Mouse (Mus musculus): ENCODE data around the gene Pigg. TPM values are rescaled to one million over a fixed set of nuclear protein-coding genes. Genes with fewer than 3 reads are reported as not detected.

The Pigg gene
- polyA plus RNA-seq, 1 experiment, result 12.4 TPM

- no peak overlapping the region for H3K4me3 ChIP-seq (replicated peaks; ENCODE audit: extremely low read depth, low read depth, low read length)
- 10% methylated on average over 6 of the region's 6 CpGs for WGBS
- no peak for TF ChIP-seq POLR2A (IDR thresholded peaks at IDR 0.05; ENCODE audit: borderline replicate concordance, extremely low read depth, low read depth, low read length)
- DNase-seq, result no peak
- H3K4me1 ChIP-seq (ENCODE audit: control insufficient read depth, insufficient read depth, low read length), result peaks cover 5% of the 10 kb centered on the region; the same call in 1 of the 2 replicates
These were observed 56.0 kb downstream of the Pigg start for GRCm38 (mm10) chr5:108368446-108368845.

- DNase-seq, result peak; percentile 14
These were observed 56.6 kb downstream of the Pigg start for GRCm38 (mm10) chr5:108368851-108369621.

GRCm38 (mm10) chr5:108369964-108370363 is 57.6 kb downstream of the Pigg start:
- TF ChIP-seq CTCF (IDR thresholded peaks at IDR 0.05; ENCODE audit: insufficient read depth, low read length) (no peak), POLR2A (IDR thresholded peaks at IDR 0.05; ENCODE audit: borderline replicate concordance, extremely low read depth, low read depth, low read length) (no peak)
- Histone ChIP-seq H3K4me3 (replicated peaks; ENCODE audit: extremely low read depth, low read depth, low read length) (no peak overlapping the region), H3K4me1 (ENCODE audit: control insufficient read depth, insufficient read depth, low read length) (peaks cover 5% of the 10 kb centered on the region; the same call in 1 of the 2 replicates)
- no peak for DNase-seq
- WGBS, result 6% methylated on average over 6 of the region's 6 CpGs

More at GRCm38 (mm10) chr5:108368851-108369621, 56.6 kb downstream of the Pigg start:
- Histone ChIP-seq H3K4me1 (ENCODE audit: control insufficient read depth, insufficient read depth, low read length) (peaks cover 5% of the 10 kb centered on the region; the same call in 1 of the 2 replicates), H3K4me3 (replicated peaks; ENCODE audit: extremely low read depth, low read depth, low read length) (peak overlapping the region; percentile 39)
- under 1% methylated on average over 49 of the region's 49 CpGs for WGBS
- no peak for TF ChIP-seq POLR2A (IDR thresholded peaks at IDR 0.05; ENCODE audit: borderline replicate concordance, extremely low read depth, low read depth, low read length)
- TF ChIP-seq CTCF (IDR thresholded peaks at IDR 0.05; ENCODE audit: insufficient read depth, low read length), result no peak

GRCm38 (mm10) chr5:108374079-108374478 is 61.7 kb downstream of the Pigg start:
- H3K4me3 ChIP-seq (replicated peaks; ENCODE audit: extremely low read depth, low read depth, low read length), result no peak overlapping the region
- no peak for TF ChIP-seq CTCF (IDR thresholded peaks at IDR 0.05; ENCODE audit: insufficient read depth, low read length)
- TF ChIP-seq POLR2A (IDR thresholded peaks at IDR 0.05; ENCODE audit: borderline replicate concordance, extremely low read depth, low read depth, low read length), result no peak
- no peak for DNase-seq
- no peaks in the 10 kb centered on the region; the same call in 1 of the 2 replicates for H3K4me1 ChIP-seq (ENCODE audit: control insufficient read depth, insufficient read depth, low read length)
- WGBS, result 65% methylated on average over 5 of the region's 5 CpGs

- Histone ChIP-seq H3K4me1 (ENCODE audit: control insufficient read depth, insufficient read depth, low read length) (no peaks in the 10 kb centered on the region), H3K4me3 (replicated peaks; ENCODE audit: extremely low read depth, low read depth, low read length) (no peak overlapping the region)
- no peak for DNase-seq
- 64% methylated on average over 1 of the region's 1 CpGs for WGBS
- TF ChIP-seq POLR2A (IDR thresholded peaks at IDR 0.05; ENCODE audit: borderline replicate concordance, extremely low read depth, low read depth, low read length), result no peak
- TF ChIP-seq CTCF (IDR thresholded peaks at IDR 0.05; ENCODE audit: insufficient read depth, low read length), result no peak
These were observed 63.6 kb downstream of the Pigg start for GRCm38 (mm10) chr5:108376059-108376458.

GRCm38 (mm10) chr5:108378346-108378745 is 65.9 kb downstream of the Pigg start:
- 73% methylated on average over 4 of the region's 4 CpGs for WGBS
- TF ChIP-seq POLR2A (IDR thresholded peaks at IDR 0.05; ENCODE audit: borderline replicate concordance, extremely low read depth, low read depth, low read length), result no peak
- no peak for TF ChIP-seq CTCF (IDR thresholded peaks at IDR 0.05; ENCODE audit: insufficient read depth, low read length)
- no peak for DNase-seq
- H3K4me1 ChIP-seq (ENCODE audit: control insufficient read depth, insufficient read depth, low read length), result no peaks in the 10 kb centered on the region
- no peak overlapping the region for H3K4me3 ChIP-seq (replicated peaks; ENCODE audit: extremely low read depth, low read depth, low read length)

GRCm38 (mm10) chr5:108385632-108386031 is 73.2 kb downstream of the Pigg start:
- no peaks in the 10 kb centered on the region for H3K4me1 ChIP-seq (ENCODE audit: control insufficient read depth, insufficient read depth, low read length)
- DNase-seq, result no peak
- TF ChIP-seq CTCF (IDR thresholded peaks at IDR 0.05; ENCODE audit: insufficient read depth, low read length), result no peak
- no peak overlapping the region for H3K4me3 ChIP-seq (replicated peaks; ENCODE audit: extremely low read depth, low read depth, low read length)
- WGBS, result 80% methylated on average over 2 of the region's 2 CpGs

GRCm38 (mm10) chr5:108386449-108386848 is 74.0 kb downstream of the Pigg start:
- no peak overlapping the region for H3K4me3 ChIP-seq (replicated peaks; ENCODE audit: extremely low read depth, low read depth, low read length)
- 63% methylated on average over 4 of the region's 4 CpGs for WGBS

GRCm38 (mm10) chr5:108388201-108388600 is 75.8 kb downstream of the Pigg start, which contains the start of gene Pde6b:
Gene Pde6b, plus strand, starts transcription at chr5:108388391.
- no peaks in the 10 kb centered on the region for H3K4me1 ChIP-seq (ENCODE audit: control insufficient read depth, insufficient read depth, low read length)
- H3K4me3 ChIP-seq (replicated peaks; ENCODE audit: extremely low read depth, low read depth, low read length), result no peak within 1 kb of the TSS
- no peak for TF ChIP-seq POLR2A (IDR thresholded peaks at IDR 0.05; ENCODE audit: borderline replicate concordance, extremely low read depth, low read depth, low read length)
- no peak for TF ChIP-seq CTCF (IDR thresholded peaks at IDR 0.05; ENCODE audit: insufficient read depth, low read length)
- no peak for DNase-seq
- WGBS, result 71% methylated on average over 7 of the region's 7 CpGs

More at GRCm38 (mm10) chr5:108386449-108386848, 74.0 kb downstream of the Pigg start:
- no peak for DNase-seq
- no peaks in the 10 kb centered on the region for H3K4me1 ChIP-seq (ENCODE audit: control insufficient read depth, insufficient read depth, low read length)
- TF ChIP-seq CTCF (IDR thresholded peaks at IDR 0.05; ENCODE audit: insufficient read depth, low read length), result no peak
- no peak for TF ChIP-seq POLR2A (IDR thresholded peaks at IDR 0.05; ENCODE audit: borderline replicate concordance, extremely low read depth, low read depth, low read length)

GRCm38 (mm10) chr5:108389744-108390143 is 77.3 kb downstream of the Pigg start:
- H3K4me1 ChIP-seq (ENCODE audit: control insufficient read depth, insufficient read depth, low read length), result no peaks in the 10 kb centered on the region
- no peak for DNase-seq
- no peak overlapping the region for H3K4me3 ChIP-seq (replicated peaks; ENCODE audit: extremely low read depth, low read depth, low read length)
- WGBS, result 67% methylated on average over 3 of the region's 3 CpGs
- no peak for TF ChIP-seq CTCF (IDR thresholded peaks at IDR 0.05; ENCODE audit: insufficient read depth, low read length)
- TF ChIP-seq POLR2A (IDR thresholded peaks at IDR 0.05; ENCODE audit: borderline replicate concordance, extremely low read depth, low read depth, low read length), result no peak

Other genes starting within 250 kb of the Pigg start
- gene Mtf2, start 246.9 kb upstream of the Pigg start, polyA plus RNA-seq (2012; rRNA removed), result 8.5 and 11.3 TPM in 2 replicates
- 87.2 and 108 TPM in 2 replicates for gene Tmed5, start 180.0 kb upstream of the Pigg start, polyA plus RNA-seq (2012; rRNA removed)
- 0.02 TPM in 1 of 2 replicates, not detected in the other for gene Ccdc18, start 179.7 kb upstream of the Pigg start, polyA plus RNA-seq (2012; rRNA removed)
- gene Dr1, start 43.7 kb upstream of the Pigg start, polyA plus RNA-seq (2012; rRNA removed), result 16.6 and 19.2 TPM in 2 replicates
- gene Gm42517, start 55.3 kb downstream of the Pigg start, polyA plus RNA-seq (2012; rRNA removed), result 1.7 and 2.3 TPM in 2 replicates
- gene Pde6b, start 75.8 kb downstream of the Pigg start, polyA plus RNA-seq (2012; rRNA removed), result not detected in 2 replicates
- gene Atp5k, start 121.8 kb downstream of the Pigg start, polyA plus RNA-seq (2012; rRNA removed), result 19.3 and 33.6 TPM in 2 replicates
- 6.8 and 9.7 TPM in 2 replicates for gene Mfsd7a, start 136.3 kb downstream of the Pigg start, polyA plus RNA-seq (2012; rRNA removed)
- gene Pcgf3, start 148.6 kb downstream of the Pigg start, polyA plus RNA-seq (2012; rRNA removed), result 7.4 and 11.1 TPM in 2 replicates
- 0.05 and 0.19 TPM in 2 replicates for gene Cplx1, start 237.4 kb downstream of the Pigg start, polyA plus RNA-seq (2012; rRNA removed)

Measured in lung, adult 2 months (tissue).